Mouse (Mus musculus): ENCODE results near the gene Fam124a. TPM values are rescaled to one million over a fixed set of nuclear protein-coding genes. Genes with fewer than 3 reads are reported as not detected.
A peak's percentile ranks its signal among the peaks of the same experiment; 100 is the strongest.
"Not testable (repeated sequence)": the region's sequence is repeated elsewhere in the genome, so short reads cannot be mapped to it uniquely, and the experiment has no call there.

The Fam124a gene
- polyA plus RNA-seq, 1 experiment from 2014 or later, result 3.8 TPM

DNA sequence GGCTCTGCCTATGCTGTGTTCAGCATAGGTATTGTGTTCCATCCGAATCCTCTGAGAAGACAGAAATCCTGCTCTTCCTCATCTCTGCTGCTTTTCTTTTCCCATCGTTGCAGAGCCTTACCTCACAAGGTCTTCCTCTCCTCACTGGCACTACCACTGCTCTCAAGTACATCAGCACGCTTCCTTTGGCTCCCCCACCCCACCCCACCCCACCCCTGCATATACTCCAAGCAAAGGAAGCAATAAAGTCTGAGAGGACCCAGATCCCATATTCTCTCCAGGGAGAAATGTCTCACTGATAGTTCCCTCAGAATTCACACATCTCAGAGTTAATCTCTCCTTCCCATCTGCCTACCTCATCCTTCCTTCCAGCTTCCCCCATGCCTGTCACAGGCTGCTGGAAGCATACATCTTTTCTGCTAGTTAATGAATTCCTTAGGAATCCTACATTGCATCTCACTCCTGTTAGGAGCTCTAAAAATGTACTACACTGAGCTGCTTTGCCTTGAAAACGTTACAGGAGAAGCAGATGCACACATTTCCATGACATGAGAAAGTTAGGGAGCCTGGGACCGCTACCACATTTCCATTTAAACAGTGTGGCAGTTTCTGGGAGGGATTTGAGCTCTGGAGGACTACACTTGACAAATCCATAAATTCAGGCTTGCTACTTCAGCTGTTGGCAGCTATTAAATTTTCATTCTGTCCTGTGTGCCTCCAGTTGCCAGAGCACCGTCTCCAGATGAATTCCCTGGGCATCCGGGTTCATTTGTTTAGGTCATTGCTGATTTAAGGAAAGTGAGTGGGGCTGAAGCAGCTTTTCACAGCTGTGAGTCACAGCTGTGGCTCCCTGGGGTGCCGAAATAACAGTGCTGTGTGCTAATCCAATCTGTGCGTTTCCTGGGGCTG lies 82.2 kb downstream of the Fam124a start:
- Histone ChIP-seq H3K27me3 (replicated peaks; ENCODE audit: control insufficient read depth, insufficient read depth, low read length) (no peaks in the 10 kb centered on the region), H3K4me3 (ENCODE audit: low read depth, low read length) (no peak overlapping the region), H3K4me2 (ENCODE audit: low read depth, low read length) (no peak overlapping the region), H3K9me3 (ENCODE audit: control insufficient read depth, low read length) (no peaks in the 10 kb centered on the region), H3K9ac (ENCODE audit: low read depth, low read length) (peak overlapping the region; percentile 30; the same call in 1 of the 2 replicates), H3K36me3 (ENCODE audit: control insufficient read depth, insufficient read depth, low read length) (no peaks in the 10 kb centered on the region), H3K27ac (replicated peaks; ENCODE audit: low read depth, low read length) (no peak overlapping the region), H3K4me1 (ENCODE audit: control insufficient read depth, insufficient read depth, low read length) (no peaks in the 10 kb centered on the region)
- 32% methylated on average over 9 of the region's 9 CpGs for WGBS
- ATAC-seq (ENCODE audit: low read depth) (peak; percentile 37; the same call in 1 of the 2 replicates), DNase-seq (ENCODE audit: low spot score) (peak; percentile 66)

GRCm38 (mm10) chr14:62638345-62638702 lies 82.8 kb downstream of the Fam124a start:
- 55% methylated on average over 6 of the region's 6 CpGs for WGBS
- no peak overlapping the region for H3K27ac ChIP-seq (replicated peaks; ENCODE audit: low read depth, low read length)
- H3K9me3 ChIP-seq (ENCODE audit: control insufficient read depth, low read length), result no peaks in the 10 kb centered on the region
- no peak for DNase-seq (ENCODE audit: low spot score)
- ATAC-seq (ENCODE audit: low read depth), result no peak
- H3K4me3 ChIP-seq (ENCODE audit: low read depth, low read length), result no peak overlapping the region
- H3K27me3 ChIP-seq (replicated peaks; ENCODE audit: control insufficient read depth, insufficient read depth, low read length), result no peaks in the 10 kb centered on the region
- peak overlapping the region; percentile 30; the same call in 1 of the 2 replicates for H3K9ac ChIP-seq (ENCODE audit: low read depth, low read length)
- H3K4me1 ChIP-seq (ENCODE audit: control insufficient read depth, insufficient read depth, low read length), result no peaks in the 10 kb centered on the region
- H3K4me2 ChIP-seq (ENCODE audit: low read depth, low read length), result no peak overlapping the region
- no peaks in the 10 kb centered on the region for H3K36me3 ChIP-seq (ENCODE audit: control insufficient read depth, insufficient read depth, low read length)

GRCm38 (mm10) chr14:62639111-62639510 lies 83.6 kb downstream of the Fam124a start:
- no peaks in the 10 kb centered on the region for H3K9me3 ChIP-seq (ENCODE audit: control insufficient read depth, low read length)
- no peaks in the 10 kb centered on the region for H3K4me1 ChIP-seq (ENCODE audit: control insufficient read depth, insufficient read depth, low read length)
- H3K4me2 ChIP-seq (ENCODE audit: low read depth, low read length), result no peak overlapping the region
- DNase-seq (ENCODE audit: low spot score) (no peak), ATAC-seq (ENCODE audit: low read depth) (no peak)
- H3K4me3 ChIP-seq (ENCODE audit: low read depth, low read length), result no peak overlapping the region
- no peak overlapping the region for H3K9ac ChIP-seq (ENCODE audit: low read depth, low read length)
- 72% methylated on average over 6 of the region's 6 CpGs for WGBS
- H3K36me3 ChIP-seq (ENCODE audit: control insufficient read depth, insufficient read depth, low read length), result no peaks in the 10 kb centered on the region
- no peaks in the 10 kb centered on the region for H3K27me3 ChIP-seq (replicated peaks; ENCODE audit: control insufficient read depth, insufficient read depth, low read length)
- no peak overlapping the region for H3K27ac ChIP-seq (replicated peaks; ENCODE audit: low read depth, low read length)

GRCm38 (mm10) chr14:62639551-62639950 lies 84.0 kb downstream of the Fam124a start:
- H3K4me1 ChIP-seq (ENCODE audit: control insufficient read depth, insufficient read depth, low read length), result no peaks in the 10 kb centered on the region
- WGBS, result 89% methylated on average over 5 of the region's 5 CpGs
- no peaks in the 10 kb centered on the region for H3K9me3 ChIP-seq (ENCODE audit: control insufficient read depth, low read length)
- H3K27ac ChIP-seq (replicated peaks; ENCODE audit: low read depth, low read length), result no peak overlapping the region
- no peak for ATAC-seq (ENCODE audit: low read depth)
- H3K27me3 ChIP-seq (replicated peaks; ENCODE audit: control insufficient read depth, insufficient read depth, low read length), result no peaks in the 10 kb centered on the region
- DNase-seq (ENCODE audit: low spot score), result no peak
- no peaks in the 10 kb centered on the region for H3K36me3 ChIP-seq (ENCODE audit: control insufficient read depth, insufficient read depth, low read length)
- H3K4me2 ChIP-seq (ENCODE audit: low read depth, low read length), result no peak overlapping the region
- H3K4me3 ChIP-seq (ENCODE audit: low read depth, low read length), result no peak overlapping the region
- no peak overlapping the region for H3K9ac ChIP-seq (ENCODE audit: low read depth, low read length)

DNA sequence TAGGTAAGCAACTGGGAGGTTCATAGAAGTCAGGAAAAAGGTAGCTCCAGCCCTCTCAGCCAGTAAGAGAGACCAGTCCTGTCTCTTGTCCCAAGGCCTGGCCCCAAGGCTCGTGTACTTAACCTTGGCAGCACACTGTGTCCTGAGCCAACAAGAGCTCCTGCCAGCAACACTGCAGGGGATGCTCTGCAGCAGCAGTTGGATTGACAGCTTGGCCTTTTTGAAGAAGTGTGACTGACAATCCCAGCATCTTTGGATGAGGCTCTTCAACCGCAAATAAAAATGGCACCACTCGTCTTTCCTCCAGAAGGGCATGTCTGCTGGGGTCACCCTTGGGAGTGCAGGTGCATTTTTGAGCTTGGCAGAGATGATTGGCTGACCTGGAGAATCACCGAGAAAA lies 84.9 kb downstream of the Fam124a start:
- Histone ChIP-seq H3K4me1 (ENCODE audit: control insufficient read depth, insufficient read depth, low read length) (no peaks in the 10 kb centered on the region), H3K9ac (ENCODE audit: low read depth, low read length) (no peak overlapping the region)

DNA sequence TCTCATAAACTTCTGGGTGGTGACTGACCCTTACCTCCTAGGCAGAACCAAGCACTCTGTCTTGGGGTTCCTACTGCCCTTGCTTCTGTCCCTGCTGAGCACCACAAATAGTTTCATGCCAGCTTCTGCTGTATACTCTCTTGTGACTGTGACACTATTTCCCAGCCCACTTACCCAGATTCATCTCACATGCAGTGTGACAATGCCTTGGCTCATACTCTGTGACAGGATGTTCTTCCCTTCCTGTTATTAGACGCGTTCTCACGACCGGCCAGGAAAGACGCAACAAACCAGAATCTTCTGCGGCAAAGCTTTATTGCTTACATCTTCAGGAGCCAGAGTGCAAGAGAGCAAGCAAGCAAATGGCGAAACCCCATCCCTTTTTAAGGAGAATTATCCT lies 86.8 kb downstream of the Fam124a start:
- H3K27ac ChIP-seq (replicated peaks; ENCODE audit: low read depth, low read length); H3K4me3 ChIP-seq (ENCODE audit: low read depth, low read length); H3K9ac ChIP-seq (ENCODE audit: low read depth, low read length); H3K27me3 ChIP-seq (replicated peaks; ENCODE audit: control insufficient read depth, insufficient read depth, low read length); DNase-seq (ENCODE audit: low spot score); H3K4me1 ChIP-seq (ENCODE audit: control insufficient read depth, insufficient read depth, low read length); ATAC-seq (ENCODE audit: low read depth); H3K9me3 ChIP-seq (ENCODE audit: control insufficient read depth, low read length); H3K36me3 ChIP-seq (ENCODE audit: control insufficient read depth, insufficient read depth, low read length); H3K4me2 ChIP-seq (ENCODE audit: low read depth, low read length): not testable (repeated sequence)
- 76% methylated on average over 6 of the region's 7 CpGs for WGBS

More for the DNA sequence above, 84.9 kb downstream of the Fam124a start:
- no peak overlapping the region for H3K4me3 ChIP-seq (ENCODE audit: low read depth, low read length)
- H3K36me3 ChIP-seq (ENCODE audit: control insufficient read depth, insufficient read depth, low read length), result no peaks in the 10 kb centered on the region
- ATAC-seq (ENCODE audit: low read depth), result no peak
- DNase-seq (ENCODE audit: low spot score), result no peak
- H3K27ac ChIP-seq (replicated peaks; ENCODE audit: low read depth, low read length), result no peak overlapping the region
- H3K4me2 ChIP-seq (ENCODE audit: low read depth, low read length), result no peak overlapping the region
- no peaks in the 10 kb centered on the region for H3K27me3 ChIP-seq (replicated peaks; ENCODE audit: control insufficient read depth, insufficient read depth, low read length)
- 75% methylated on average over 4 of the region's 4 CpGs for WGBS
- H3K9me3 ChIP-seq (ENCODE audit: control insufficient read depth, low read length), result no peaks in the 10 kb centered on the region

DNA sequence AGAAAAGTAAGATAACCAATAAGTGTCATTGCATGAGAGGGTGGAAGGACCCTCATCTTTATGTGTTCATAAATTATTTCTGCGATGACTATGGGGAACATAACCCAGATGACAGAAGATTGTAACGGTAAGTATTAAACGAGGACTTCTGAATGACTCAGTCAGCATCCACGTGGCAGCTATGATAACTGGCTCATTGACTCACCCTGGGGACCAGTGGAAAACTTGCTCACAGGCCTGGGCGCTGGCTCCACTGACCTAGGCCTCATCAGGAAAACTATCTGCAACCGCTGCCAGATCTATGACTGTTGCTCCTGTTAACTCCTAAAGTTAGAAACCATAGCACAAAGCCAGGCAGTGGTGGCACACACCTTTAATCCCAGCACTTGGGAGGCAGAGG lies 92.9 kb downstream of the Fam124a start:
- WGBS, result 81% methylated on average over 6 of the region's 6 CpGs
- H3K9ac ChIP-seq (ENCODE audit: low read depth, low read length), result no peak overlapping the region
- H3K36me3 ChIP-seq (ENCODE audit: control insufficient read depth, insufficient read depth, low read length), result no peaks in the 10 kb centered on the region
- no peak overlapping the region for H3K4me3 ChIP-seq (ENCODE audit: low read depth, low read length)
- DNase-seq (ENCODE audit: low spot score), result no peak
- no peak overlapping the region for H3K27ac ChIP-seq (replicated peaks; ENCODE audit: low read depth, low read length)
- H3K4me1 ChIP-seq (ENCODE audit: control insufficient read depth, insufficient read depth, low read length), result no peaks in the 10 kb centered on the region
- no peak overlapping the region for H3K4me2 ChIP-seq (ENCODE audit: low read depth, low read length)
- H3K27me3 ChIP-seq (replicated peaks; ENCODE audit: control insufficient read depth, insufficient read depth, low read length), result no peaks in the 10 kb centered on the region
- no peaks in the 10 kb centered on the region for H3K9me3 ChIP-seq (ENCODE audit: control insufficient read depth, low read length)
- ATAC-seq (ENCODE audit: low read depth), result no peak

DNA sequence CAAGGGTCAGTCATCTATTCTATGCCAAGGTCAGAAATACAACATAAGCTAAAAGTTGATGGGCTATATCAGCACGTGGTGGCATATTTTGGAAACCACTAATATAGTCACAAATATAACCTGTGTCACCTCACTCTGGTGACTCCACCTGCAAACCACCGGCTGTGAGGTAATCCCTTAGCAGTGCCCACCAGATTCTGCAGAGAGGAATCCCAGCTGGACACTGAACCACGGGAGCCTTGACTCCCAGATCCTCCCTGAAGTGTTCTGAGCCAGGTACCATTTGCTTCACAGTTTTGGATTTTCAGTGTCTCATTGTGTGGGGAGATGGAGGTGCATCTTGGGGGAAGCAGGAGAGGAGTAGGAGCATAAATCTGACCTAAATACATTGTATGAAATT lies 94.8 kb downstream of the Fam124a start:
- Histone ChIP-seq H3K27me3 (replicated peaks; ENCODE audit: control insufficient read depth, insufficient read depth, low read length) (no peaks in the 10 kb centered on the region), H3K9me3 (ENCODE audit: control insufficient read depth, low read length) (no peaks in the 10 kb centered on the region), H3K27ac (replicated peaks; ENCODE audit: low read depth, low read length) (no peak overlapping the region), H3K9ac (ENCODE audit: low read depth, low read length) (no peak overlapping the region), H3K36me3 (ENCODE audit: control insufficient read depth, insufficient read depth, low read length) (no peaks in the 10 kb centered on the region), H3K4me2 (ENCODE audit: low read depth, low read length) (no peak overlapping the region), H3K4me3 (ENCODE audit: low read depth, low read length) (no peak overlapping the region), H3K4me1 (ENCODE audit: control insufficient read depth, insufficient read depth, low read length) (no peaks in the 10 kb centered on the region)
- WGBS, result 64% methylated on average over 3 of the region's 3 CpGs
- ATAC-seq (ENCODE audit: low read depth) (no peak), DNase-seq (ENCODE audit: low spot score) (no peak)

GRCm38 (mm10) chr14:62651771-62652170 lies 96.2 kb downstream of the Fam124a start:
- Histone ChIP-seq H3K27me3 (replicated peaks; ENCODE audit: control insufficient read depth, insufficient read depth, low read length) (no peaks in the 10 kb centered on the region), H3K9me3 (ENCODE audit: control insufficient read depth, low read length) (no peaks in the 10 kb centered on the region), H3K36me3 (ENCODE audit: control insufficient read depth, insufficient read depth, low read length) (no peaks in the 10 kb centered on the region), H3K4me3 (ENCODE audit: low read depth, low read length) (no peak overlapping the region), H3K9ac (ENCODE audit: low read depth, low read length) (no peak overlapping the region), H3K4me2 (ENCODE audit: low read depth, low read length) (no peak overlapping the region), H3K27ac (replicated peaks; ENCODE audit: low read depth, low read length) (no peak overlapping the region), H3K4me1 (ENCODE audit: control insufficient read depth, insufficient read depth, low read length) (no peaks in the 10 kb centered on the region)
- ATAC-seq (ENCODE audit: low read depth), result no peak
- WGBS, result 83% methylated on average over 3 of the region's 3 CpGs
- DNase-seq (ENCODE audit: low spot score), result no peak
